Mouse (Mus musculus) liver, postnatal 0 days (tissue): ENCODE measurements at regions not wholly inside any gene's neighbourhood (a gene's known extent, or its start where the extent isn't known, plus 50 kb on each side); places are given as distances from the start of the nearest gene placed in this dataset.

ENCODE experiments used
- ATAC-seq: fragments of 200-750 bp; cut with Nextera tagmentation; 2 replicates; pipeline ENCODE4 v1.8.0; 2017; ENCODE audit warnings: mild to moderate bottlenecking, moderate library complexity
- DNase-seq: peaks from one replicate; pipeline ENCODE4 v3.0.0-alpha.2; 2016
- H3K27ac ChIP-seq: fragments of 300-500 bp; sonication (generic); 2 replicates; pipeline ENCODE4 v1.5.1; 2014; ENCODE audit warnings: antibody characterized with exemption, moderate library complexity, mild to moderate bottlenecking, low read depth
- H3K27me3 ChIP-seq: fragments of 300-500 bp; sonication (generic); 2 replicates; pipeline ENCODE4 v1.6.1; 2014; ENCODE audit warnings: low read length, control low read depth, mixed read lengths; ENCODE audit not compliant: insufficient read depth
- H3K36me3 ChIP-seq: fragments of 300-500 bp; sonication (generic); replicated peaks from 2 replicates; pipeline ENCODE4 v1.6.1; 2014; ENCODE audit warnings: mild to moderate bottlenecking, control low read depth, low read length, moderate library complexity, mixed read lengths; ENCODE audit not compliant: insufficient read depth
- H3K4me1 ChIP-seq: fragments of 300-500 bp; sonication (generic); 2 replicates; pipeline ENCODE4 v1.6.1; 2014; ENCODE audit warnings: antibody characterized with exemption, mild to moderate bottlenecking, control low read depth; ENCODE audit not compliant: insufficient read depth
- H3K4me2 ChIP-seq: fragments of 300-500 bp; sonication (generic); 2 replicates; pipeline ENCODE4 v1.6.1; 2014; ENCODE audit warnings: low read depth, mild to moderate bottlenecking, low read length, moderate library complexity, mixed read lengths
- H3K4me3 ChIP-seq: fragments of 300-500 bp; sonication (generic); 2 replicates; pipeline ENCODE4 v1.5.1; 2014; ENCODE audit warnings: low read depth, low read length
- H3K9ac ChIP-seq: fragments of 300-500 bp; sonication (generic); replicated peaks from 2 replicates; pipeline ENCODE4 v1.6.1; 2014; ENCODE audit warnings: mild to moderate bottlenecking, moderate library complexity
- H3K9me3 ChIP-seq: fragments of 300-500 bp; sonication (generic); 2 replicates; pipeline ENCODE4 v1.6.1; 2016; ENCODE audit warnings: mild to moderate bottlenecking, control low read depth, low read length, mixed read lengths
- CTCF ChIP-seq: sonication (generic); IDR thresholded peaks from 2 replicates; pipeline ENCODE4 v1.5.1; 2016; ENCODE audit warnings: antibody characterized with exemption, low read depth
- EP300 ChIP-seq: IDR thresholded peaks from 2 replicates; pipeline ENCODE4 v1.6.1; 2016; ENCODE audit warnings: antibody characterized with exemption, low read depth, mild to moderate bottlenecking
- WGBS: fragments of 180-500 bp; shearing (Covaris S2); extraction: QIAGEN DNeasy Blood & Tissue Kit; methylation state at CpG from one replicate; pipeline ENCODE4 v1.1.7; 2014; ENCODE audit not compliant: insufficient replicate concordance; 5-methylcytosine and 5-hydroxymethylcytosine counted together

GRCm38 (mm10) chr2:56083226-56083625 is 647.5 kb downstream of the Kcnj3 start:
- no peak for ATAC-seq
- Histone ChIP-seq H3K36me3 (no peaks in the 10 kb centered on the region), H3K9ac (no peak overlapping the region), H3K27ac (no peak overlapping the region), H3K9me3 (no peaks in the 10 kb centered on the region), H3K4me2 (no peak overlapping the region), H3K4me1 (no peaks in the 10 kb centered on the region), H3K4me3 (no peak overlapping the region), H3K27me3 (no peaks in the 10 kb centered on the region)
- TF ChIP-seq CTCF, result no peak
- no peak for DNase-seq
- 41% methylated on average over 1 of the region's 1 CpGs for WGBS

GRCm38 (mm10) chr2:56109531-56109930 is 673.8 kb downstream of the Kcnj3 start:
- no peak for TF ChIP-seq EP300
- peak; percentile 36 for TF ChIP-seq CTCF
- Histone ChIP-seq H3K9ac (no peak overlapping the region), H3K36me3 (no peaks in the 10 kb centered on the region), H3K27ac (no peak overlapping the region), H3K9me3 (no peaks in the 10 kb centered on the region), H3K4me1 (no peaks in the 10 kb centered on the region), H3K4me2 (no peak overlapping the region), H3K27me3 (no peaks in the 10 kb centered on the region), H3K4me3 (no peak overlapping the region)
- WGBS, result 43% methylated on average over 3 of the region's 3 CpGs
- DNase-seq, result no peak
- ATAC-seq, result no peak

GRCm38 (mm10) chr2:56109975-56110374 is 674.2 kb downstream of the Kcnj3 start:
- H3K4me2 ChIP-seq, result no peak overlapping the region
- no peak for TF ChIP-seq EP300
- TF ChIP-seq CTCF, result no peak
- no peaks in the 10 kb centered on the region for H3K4me1 ChIP-seq
- H3K27me3 ChIP-seq, result no peaks in the 10 kb centered on the region
- H3K36me3 ChIP-seq, result no peaks in the 10 kb centered on the region
- H3K9me3 ChIP-seq, result no peaks in the 10 kb centered on the region
- no peak for ATAC-seq
- no peak for DNase-seq
- no peak overlapping the region for H3K27ac ChIP-seq
- H3K4me3 ChIP-seq, result no peak overlapping the region
- WGBS, result 68% methylated on average over 6 of the region's 6 CpGs
- no peak overlapping the region for H3K9ac ChIP-seq

GRCm38 (mm10) chr2:56114469-56114868 is 678.7 kb downstream of the Kcnj3 start:
- H3K4me2 ChIP-seq, result no peak overlapping the region
- no peak overlapping the region for H3K9ac ChIP-seq
- ATAC-seq (no peak), DNase-seq (no peak)
- TF ChIP-seq EP300 (no peak), CTCF (peak; percentile 63)
- no peaks in the 10 kb centered on the region for H3K36me3 ChIP-seq
- no peaks in the 10 kb centered on the region for H3K4me1 ChIP-seq
- no peak overlapping the region for H3K27ac ChIP-seq
- H3K9me3 ChIP-seq, result no peaks in the 10 kb centered on the region
- no peak overlapping the region for H3K4me3 ChIP-seq
- H3K27me3 ChIP-seq, result no peaks in the 10 kb centered on the region
- WGBS, result 14% methylated on average over 3 of the region's 3 CpGs

- DNase-seq (no peak), ATAC-seq (no peak)
- H3K36me3 ChIP-seq, result no peaks in the 10 kb centered on the region
- no peak overlapping the region for H3K4me2 ChIP-seq
- no peak overlapping the region for H3K27ac ChIP-seq
- no peaks in the 10 kb centered on the region for H3K4me1 ChIP-seq
- no peaks in the 10 kb centered on the region for H3K27me3 ChIP-seq
- no peak overlapping the region for H3K9ac ChIP-seq
- H3K4me3 ChIP-seq, result no peak overlapping the region
- peak; percentile 46 for TF ChIP-seq CTCF
- TF ChIP-seq EP300, result no peak
- 37% methylated on average over 6 of the region's 6 CpGs for WGBS
- H3K9me3 ChIP-seq, result no peaks in the 10 kb centered on the region
These were observed 683.6 kb downstream of the Kcnj3 start for GRCm38 (mm10) chr2:56119368-56119767.

GRCm38 (mm10) chr2:56147107-56147615 is 711.4 kb downstream of the Kcnj3 start:
- Histone ChIP-seq H3K27ac (no peak overlapping the region), H3K4me2 (no peak overlapping the region), H3K4me3 (no peak overlapping the region), H3K9ac (no peak overlapping the region), H3K36me3 (no peaks in the 10 kb centered on the region), H3K27me3 (no peaks in the 10 kb centered on the region), H3K4me1 (no peaks in the 10 kb centered on the region), H3K9me3 (no peaks in the 10 kb centered on the region)
- ATAC-seq (no peak), DNase-seq (no peak)
- 60% methylated on average over 6 of the region's 6 CpGs for WGBS
- TF ChIP-seq CTCF, result no peak
- TF ChIP-seq EP300, result no peak

- H3K27ac ChIP-seq, result no peak overlapping the region
- DNase-seq (no peak), ATAC-seq (no peak)
- no peak overlapping the region for H3K9ac ChIP-seq
- H3K4me1 ChIP-seq, result no peaks in the 10 kb centered on the region
- no peak overlapping the region for H3K4me2 ChIP-seq
- no peaks in the 10 kb centered on the region for H3K27me3 ChIP-seq
- TF ChIP-seq EP300, result no peak
- TF ChIP-seq CTCF, result no peak
- no peaks in the 10 kb centered on the region for H3K36me3 ChIP-seq
- 66% methylated on average over 8 of the region's 8 CpGs for WGBS
- H3K4me3 ChIP-seq, result no peak overlapping the region
- H3K9me3 ChIP-seq, result no peaks in the 10 kb centered on the region
These were observed 760.7 kb downstream of the Kcnj3 start for GRCm38 (mm10) chr2:56196449-56196848.
